Mouse (Mus musculus) myocyte (in vitro differentiated cells): Measurements from ENCODE around the gene Ncoa3.

Source experiments
- E2F4 ChIP-seq: IDR thresholded peaks from one replicate; pipeline ENCODE4 v1.6.1; 2011; ENCODE audit warnings: mild to moderate bottlenecking, control low read depth, moderate library complexity; ENCODE audit not compliant: insufficient read depth
- MAX ChIP-seq: IDR thresholded peaks from one replicate; pipeline ENCODE4 v1.6.1; 2011; ENCODE audit warnings: low read depth, mild to moderate bottlenecking, control low read depth
- POLR2A ChIP-seq: IDR thresholded peaks from one replicate; pipeline ENCODE4 v1.6.1; 2011; ENCODE audit warnings: low read depth, mild to moderate bottlenecking, control low read depth, moderate library complexity; ENCODE audit not compliant: insufficient read length
- POLR2AphosphoS2 ChIP-seq: IDR thresholded peaks from one replicate; pipeline ENCODE4 v1.6.1; 2011; ENCODE audit warnings: low read depth, control low read depth; ENCODE audit not compliant: insufficient read length

- no peak for TF ChIP-seq POLR2AphosphoS2
- no peak for TF ChIP-seq MAX
- no peak for TF ChIP-seq POLR2A
- TF ChIP-seq E2F4: no peak
These were observed 36.8 kb downstream of the Ncoa3 start for GRCm38 (mm10) chr2:166029232-166029631.
